ENCODE assay signal across 12 mouse cellular contexts in the genomic region with DNA sequence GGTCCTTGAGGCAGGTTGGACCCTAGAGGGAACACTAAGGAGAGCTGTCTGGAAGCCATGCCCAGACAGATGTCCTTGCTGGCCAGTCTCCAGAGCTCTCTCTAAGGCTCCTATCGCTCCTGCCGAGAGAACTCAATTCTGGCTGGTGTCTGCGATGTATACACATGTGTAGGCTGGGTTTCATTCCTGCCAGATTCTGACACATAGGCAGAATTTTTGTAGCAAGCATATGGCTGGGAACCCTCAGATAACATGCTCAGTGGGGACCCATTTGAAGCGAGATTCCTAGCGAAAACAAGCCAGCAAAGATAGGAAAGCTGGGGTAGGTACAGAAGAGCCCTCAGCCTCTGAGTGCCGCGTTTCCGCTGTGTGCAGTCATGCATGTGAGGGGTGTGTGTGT.
DNase-seq lines count a peak whose midpoint lies in the region.
"Had no signal": no experiment of that assay in that cellular context is flagged by ENCODE, and none has a peak within 500 bp of the region (broad histone marks: within the 10 kb centered on the region; RNA-seq: fewer than 3 reads in every experiment).

No protein-coding gene starts in this region.

- peak; percentile 10 for DNase-seq in retina, embryonic 14.5 days (ENCODE audit: low spot score)
- no peak for DNase-seq in retina, postnatal 1 day
- peak; percentile 52 to 68 for DNase-seq in layer of hippocampus, adult 8-10 months (ENCODE audit: low spot score in 2 of 2)
- DNase-seq in left cerebral cortex, postnatal 36 days (ENCODE audit: low spot score in 2 of 2) = peak; percentile 77 to 78
- DNase-seq in urinary bladder, postnatal 4 days (ENCODE audit: low spot score in 2 of 2) = no peak
- DNase-seq in testis, postnatal 10 days (ENCODE audit: low spot score) = no peak
- no peak for DNase-seq in thymus, postnatal 0 days (ENCODE audit: low spot score)
- DNase-seq: heart, adult 11 months; heart, postnatal 10 days; kidney, adult 2 months; liver, postnatal 0 days; thymus, postnatal 14 days had no signal

- intact Hi-C loops in left cerebral cortex, postnatal 36 days (cut with DNase I) = no loop called here

Comparison
In these comparisons a context has a peak if more than half of its experiments do, and no peak if none do; other contexts are left out.
1. DNase-seq: peak in retina, embryonic 14.5 days (single experiment), layer of hippocampus, adult 8-10 months (2 of 2) and left cerebral cortex, postnatal 36 days (2 of 2); none in retina, postnatal 1 day (single experiment), urinary bladder, postnatal 4 days (0 of 2), testis, postnatal 10 days (single experiment) and thymus, postnatal 0 days (single experiment).